Mouse (Mus musculus) ES-E14 (cell line): Measurements from ENCODE around the gene Ptpra. TPM values are rescaled to one million over a fixed set of nuclear protein-coding genes. Genes with fewer than 3 reads are reported as not detected.

Experiments used
- DNase-seq: peaks from one replicate; pipeline ENCODE4 v3.0.0-alpha.2; 2013; ENCODE audit warnings: low read depth, low spot score
- H3K27ac ChIP-seq: 2 replicates; pipeline ENCODE4 v1.5.1; 2012; ENCODE audit warnings: low read depth, mild to moderate bottlenecking, low read length, moderate library complexity, mixed read lengths; ENCODE audit not compliant: poor library complexity, insufficient read depth, severe bottlenecking
- H3K36me3 ChIP-seq: 2 replicates; pipeline ENCODE4 v1.6.1; 2012; ENCODE audit warnings: mild to moderate bottlenecking, low read length, moderate library complexity, mixed read lengths; ENCODE audit not compliant: control insufficient read depth, poor library complexity, insufficient read depth, severe bottlenecking
- H3K4me1 ChIP-seq, 2 experiments: fragments of 150-350 bp in 1 of 2; sonication (generic) in 1 of 2; 2 replicates each; pipeline ENCODE4 v1.6.1; 2012; ENCODE audit warnings: low read length in 2 of 2, mild to moderate bottlenecking in 1 of 2, mixed read lengths in 1 of 2; ENCODE audit not compliant: control insufficient read depth in 2 of 2, insufficient read depth in 2 of 2, poor library complexity in 1 of 2
- H3K4me3 ChIP-seq, 2 experiments: fragments of 150-350 bp in 1 of 2; sonication (generic) in 1 of 2; 2 replicates each; pipeline ENCODE4 v1.5.1; 2012; ENCODE audit warnings: low read length in 2 of 2, low read depth in 1 of 2, mild to moderate bottlenecking in 1 of 2, mixed read lengths in 1 of 2; ENCODE audit not compliant: insufficient read depth in 1 of 2, poor library complexity in 1 of 2, severe bottlenecking in 1 of 2
- H3K9ac ChIP-seq: 2 replicates; pipeline ENCODE4 v1.6.1; 2012; ENCODE audit warnings: low read depth, mild to moderate bottlenecking, low read length, mixed read lengths; ENCODE audit not compliant: poor library complexity, insufficient read depth, severe bottlenecking
- H3K9me3 ChIP-seq: fragments of 150-350 bp; sonication (generic); 2 replicates; pipeline ENCODE4 v1.6.1; 2012; ENCODE audit warnings: low read depth, mild to moderate bottlenecking, low read length; ENCODE audit not compliant: control insufficient read depth, insufficient read depth
- CHD2 ChIP-seq: IDR thresholded peaks from 2 replicates; pipeline ENCODE4 v1.6.1; 2014; ENCODE audit warnings: mild to moderate bottlenecking, low read depth, low read length, inconsistent platforms
- HCFC1 ChIP-seq: IDR thresholded peaks from 2 replicates; pipeline ENCODE4 v1.6.1; 2012; ENCODE audit warnings: low read length, inconsistent platforms, borderline replicate concordance; ENCODE audit not compliant: insufficient read depth
- MAFK ChIP-seq: IDR thresholded peaks from 2 replicates; pipeline ENCODE4 v1.6.1; 2014; ENCODE audit warnings: mild to moderate bottlenecking, low read depth, low read length, inconsistent platforms; ENCODE audit not compliant: insufficient read depth
- ZC3H11A ChIP-seq: IDR thresholded peaks from 2 replicates; pipeline ENCODE4 v1.6.1; 2012; ENCODE audit warnings: low read depth, mild to moderate bottlenecking, inconsistent platforms, low read length, borderline replicate concordance
- ZNF384 ChIP-seq: IDR thresholded peaks from 2 replicates; pipeline ENCODE4 v1.6.1; 2012; ENCODE audit warnings: low read depth, low read length, inconsistent platforms
- in situ Hi-C, 2 experiments: fragments of 600-800 bp; cut with MboI; formaldehyde crosslinking; loops; one replicate each; pipeline ENCODE4 v1.15.1; 2025; ENCODE audit warnings: low sequenced_read_pairs in 2 of 2, inconsistent platforms in 1 of 2; ENCODE audit not compliant: unreplicated experiment in 2 of 2
- total RNA-seq: library from RNA; depleted of rRNA; stranded (reverse); fragments of 300-350 nt; gene quantifications from 2 replicates; pipeline ENCODE4 v1.2.3, GENCODE M21; 2012

Ptpra gene
- total RNA-seq, 1 experiment = 35.1 TPM

DNA sequence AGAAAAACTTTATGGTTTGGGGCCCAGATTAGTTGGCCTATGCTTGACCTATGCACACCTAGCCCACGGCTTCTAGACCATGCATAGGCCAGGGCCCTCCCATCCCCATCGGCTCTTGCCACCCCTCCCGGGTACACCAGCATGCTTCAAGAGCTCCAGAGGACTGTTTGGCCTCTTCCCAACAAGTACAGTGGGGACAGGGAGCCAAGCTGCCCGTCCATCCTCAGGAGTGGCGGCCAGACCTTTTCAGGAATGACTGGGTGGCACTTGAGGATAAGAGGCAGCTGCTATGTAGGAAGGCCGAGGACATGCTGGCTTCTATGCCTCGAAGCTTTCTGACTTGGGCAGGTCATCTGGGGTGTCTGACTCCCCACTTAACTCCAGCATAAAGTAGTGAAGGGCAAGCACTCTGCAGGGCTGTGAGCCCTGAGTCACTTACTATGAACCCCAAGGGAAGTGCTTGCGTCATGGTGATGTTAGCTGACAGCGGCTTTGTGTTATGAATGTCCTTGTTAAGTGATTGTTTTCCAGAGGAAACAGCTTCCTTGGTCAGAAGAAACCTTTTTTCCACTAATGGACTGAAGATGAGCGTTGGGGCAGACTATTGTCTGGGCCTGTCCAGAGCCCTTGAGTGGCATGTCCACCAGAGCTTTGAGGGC is 134.0 kb downstream of the Ptpra start:
- no peaks in the 10 kb centered on the region for H3K36me3 ChIP-seq
- in situ Hi-C loops = no loop called here

DNA sequence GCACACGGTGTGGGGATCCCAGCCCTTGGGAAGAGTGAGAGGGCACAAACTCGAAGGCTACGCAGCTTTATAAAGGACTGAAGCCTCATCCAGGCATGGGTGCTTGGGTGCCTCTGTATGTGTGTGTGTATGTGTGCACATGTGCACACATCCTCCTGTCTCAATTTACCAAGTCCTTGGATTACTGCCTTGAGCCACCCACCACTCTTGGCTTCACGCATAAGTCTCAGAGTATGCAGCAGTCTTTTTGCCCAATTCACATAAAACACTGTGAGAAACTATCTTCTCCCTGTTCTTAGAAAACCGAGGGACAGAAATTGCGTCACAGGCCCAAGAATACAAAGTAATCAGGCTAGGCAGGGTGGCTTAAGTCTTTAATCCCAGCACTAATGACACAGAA is 135.9 kb downstream of the Ptpra start:
- Histone ChIP-seq H3K4me3 (no peak overlapping the region), H3K4me1 (peaks cover 0 to 2% of the 10 kb centered on the region in 2 experiments; a peak in 1 of 4 replicates), H3K9ac (no peak overlapping the region), H3K9me3 (no peaks in the 10 kb centered on the region), H3K36me3 (peaks cover 2% of the 10 kb centered on the region; the same call in 1 of the 2 replicates), H3K27ac (no peak overlapping the region)
- in situ Hi-C loops = no loop called here
- no peak for TF ChIP-seq ZC3H11A
- no peak for DNase-seq

More for the DNA sequence above, 134.0 kb downstream of the Ptpra start:
- no peak overlapping the region for H3K4me3 ChIP-seq
- no peak overlapping the region for H3K27ac ChIP-seq
- TF ChIP-seq HCFC1 = no peak
- TF ChIP-seq CHD2 = no peak
- no peak for TF ChIP-seq ZNF384
- TF ChIP-seq ZC3H11A = no peak
- TF ChIP-seq MAFK = no peak
- no peak overlapping the region for H3K9ac ChIP-seq
- no peaks in the 10 kb centered on the region for H3K9me3 ChIP-seq
- no peak for DNase-seq
- peaks cover 0 to 7% of the 10 kb centered on the region in 2 experiments; a peak in 1 of 4 replicates for H3K4me1 ChIP-seq

DNA sequence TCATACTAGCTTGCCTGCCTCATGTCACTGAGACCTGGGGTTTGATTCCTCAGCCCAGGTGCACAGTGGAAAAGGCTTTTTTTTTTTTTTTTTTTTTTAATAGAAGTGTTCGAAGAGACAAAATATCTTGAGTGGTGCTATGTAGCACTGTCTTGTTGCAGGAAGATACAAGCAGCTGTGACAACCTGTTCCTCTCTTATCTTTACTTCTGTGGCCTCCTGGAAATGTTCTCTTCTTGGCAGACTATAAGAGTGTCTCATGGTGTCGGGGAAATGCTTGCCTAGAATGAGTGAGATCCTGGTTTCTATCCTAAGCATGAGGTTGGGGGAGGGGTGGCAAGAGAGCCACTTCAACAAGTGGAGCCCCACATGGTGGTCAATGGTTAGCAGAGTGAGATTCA is 138.3 kb downstream of the Ptpra start:
- no peaks in the 10 kb centered on the region for H3K9me3 ChIP-seq
- no peak for TF ChIP-seq ZC3H11A
- TF ChIP-seq MAFK = no peak
- TF ChIP-seq HCFC1 = no peak
- TF ChIP-seq CHD2 = no peak
- no peak for TF ChIP-seq ZNF384
- DNase-seq = no peak
- H3K9ac ChIP-seq = no peak overlapping the region
- H3K36me3 ChIP-seq = peaks cover 9% of the 10 kb centered on the region; the same call in 1 of the 2 replicates
- H3K4me1 ChIP-seq = peaks cover 0 to 2% of the 10 kb centered on the region in 2 experiments; a peak in 1 of 4 replicates
- H3K4me3 ChIP-seq = no peak overlapping the region
- H3K27ac ChIP-seq = no peak overlapping the region; the same call in 1 of the 2 replicates
- in situ Hi-C loops = no loop called here

DNA sequence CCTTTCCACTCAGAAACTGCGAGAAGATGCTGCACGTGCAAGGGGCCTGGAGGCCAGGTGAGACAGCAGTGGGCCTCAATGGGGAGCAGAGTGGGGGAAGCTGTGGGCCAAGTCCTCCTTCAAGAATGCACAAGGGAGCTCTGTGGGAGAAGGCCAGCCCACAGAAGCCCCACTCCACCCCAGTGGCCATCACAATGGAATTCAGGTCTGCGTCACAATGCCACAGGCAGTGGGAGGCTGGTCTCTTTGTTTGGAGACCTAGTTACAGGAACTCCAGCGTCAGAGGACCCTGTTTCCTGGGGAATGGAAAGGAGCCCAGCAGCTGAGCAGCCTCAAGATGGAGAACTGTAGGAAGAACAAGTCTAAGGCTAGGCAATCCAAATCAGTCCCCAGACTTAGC is 139.1 kb downstream of the Ptpra start:
- no peak overlapping the region for H3K27ac ChIP-seq
- in situ Hi-C loops = no loop called here
- TF ChIP-seq CHD2 = no peak
- no peak for TF ChIP-seq HCFC1
- TF ChIP-seq ZNF384 = no peak
- no peak for TF ChIP-seq ZC3H11A
- no peak for TF ChIP-seq MAFK
- peaks cover 9% of the 10 kb centered on the region; the same call in 1 of the 2 replicates for H3K36me3 ChIP-seq
- no peaks in the 10 kb centered on the region for H3K9me3 ChIP-seq
- no peak overlapping the region for H3K9ac ChIP-seq
- H3K4me1 ChIP-seq = peaks cover 0 to 2% of the 10 kb centered on the region in 2 experiments; a peak in 1 of 4 replicates
- no peak overlapping the region for H3K4me3 ChIP-seq
- DNase-seq = no peak

DNA sequence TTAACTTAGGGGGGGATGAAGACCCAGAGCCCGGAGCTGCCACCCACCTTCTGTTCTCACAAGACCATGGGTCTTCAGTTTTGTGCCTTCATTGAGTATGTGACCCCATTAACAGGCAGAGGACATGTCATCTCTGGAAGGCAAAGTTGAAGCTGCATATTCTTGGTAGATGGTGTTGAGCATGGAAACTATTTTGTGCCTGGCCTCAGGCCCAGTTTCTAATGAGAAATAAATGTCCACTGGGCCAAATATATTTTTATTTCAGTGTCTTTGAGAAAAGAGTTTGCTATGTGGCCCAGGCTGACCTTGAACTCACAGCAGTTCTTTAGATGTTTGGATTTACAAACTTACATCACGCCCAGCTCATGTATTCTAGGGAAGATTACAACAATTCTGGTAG is 139.7 kb downstream of the Ptpra start:
- TF ChIP-seq ZC3H11A (no peak), CHD2 (no peak), HCFC1 (no peak), MAFK (no peak), ZNF384 (no peak)
- no peak for DNase-seq
- in situ Hi-C loops = no loop called here

More for the DNA sequence above, 139.7 kb downstream of the Ptpra start:
- peaks cover 9% of the 10 kb centered on the region; the same call in 1 of the 2 replicates for H3K36me3 ChIP-seq
- H3K9me3 ChIP-seq = no peaks in the 10 kb centered on the region
- no peak overlapping the region for H3K27ac ChIP-seq
- H3K4me1 ChIP-seq = peaks cover 0 to 2% of the 10 kb centered on the region in 2 experiments; a peak in 1 of 4 replicates
- no peak overlapping the region for H3K4me3 ChIP-seq
- no peak overlapping the region for H3K9ac ChIP-seq
